Mouse (Mus musculus): ENCODE measurements around the gene Prok1. TPM values are rescaled to one million over a fixed set of nuclear protein-coding genes. Genes with fewer than 3 reads are reported as not detected.

Prok1 gene
- polyA plus RNA-seq, 1 experiment, result 0.53 TPM

DNA sequence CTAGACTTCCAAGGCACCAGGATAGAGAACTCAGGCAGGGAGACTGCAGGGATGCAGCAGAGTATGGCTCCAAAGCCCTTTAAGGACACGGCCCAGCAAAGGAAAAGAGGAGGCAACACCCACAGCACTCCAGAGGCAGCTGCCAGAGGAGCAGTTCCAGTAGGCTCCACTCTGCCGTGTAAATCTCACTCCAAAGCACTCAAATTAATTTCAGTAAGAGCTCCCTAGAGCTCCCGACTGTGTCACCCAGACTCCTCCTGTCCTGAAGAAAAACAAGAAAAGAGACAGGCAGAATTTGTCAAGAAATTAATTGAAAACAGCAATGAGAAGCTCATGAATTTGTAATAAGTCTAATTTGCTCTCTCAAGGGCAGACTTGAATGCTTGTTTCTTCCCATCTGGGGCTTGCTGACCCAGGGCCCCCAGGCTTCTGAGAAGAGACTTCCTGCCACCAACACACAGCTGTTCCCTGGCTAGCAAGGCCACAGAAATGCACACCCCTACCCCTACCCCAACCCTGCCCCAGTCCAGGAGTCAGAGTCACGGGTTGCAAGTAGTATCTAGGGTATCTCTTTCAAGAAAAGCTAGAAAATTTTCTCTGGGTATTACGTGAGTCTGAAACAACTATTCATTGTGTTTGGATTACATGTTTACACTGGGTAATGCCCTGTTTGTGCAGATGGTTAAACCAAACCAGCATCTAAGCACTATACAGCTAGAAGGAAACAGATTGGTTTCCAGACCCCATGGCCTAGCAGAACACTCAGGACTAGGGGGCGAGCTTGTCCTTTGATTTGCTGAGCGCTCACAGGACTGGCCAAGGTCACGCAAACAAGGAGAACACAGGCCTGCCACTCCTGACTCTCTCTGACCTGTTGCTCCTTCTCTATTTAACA lies 21.7 kb upstream of the Prok1 start:
- TF ChIP-seq POLR2A (IDR thresholded peaks at IDR 0.05; ENCODE audit: borderline replicate concordance, extremely low read depth, insufficient read depth, insufficient read length, poor library complexity, severe bottlenecking) (no peak), CTCF (IDR thresholded peaks at IDR 0.05; ENCODE audit: borderline replicate concordance, extremely low read depth, insufficient read depth, insufficient read length) (no peak)
- DNase-seq (ENCODE audit: low read depth), result peak; percentile 73

DNA sequence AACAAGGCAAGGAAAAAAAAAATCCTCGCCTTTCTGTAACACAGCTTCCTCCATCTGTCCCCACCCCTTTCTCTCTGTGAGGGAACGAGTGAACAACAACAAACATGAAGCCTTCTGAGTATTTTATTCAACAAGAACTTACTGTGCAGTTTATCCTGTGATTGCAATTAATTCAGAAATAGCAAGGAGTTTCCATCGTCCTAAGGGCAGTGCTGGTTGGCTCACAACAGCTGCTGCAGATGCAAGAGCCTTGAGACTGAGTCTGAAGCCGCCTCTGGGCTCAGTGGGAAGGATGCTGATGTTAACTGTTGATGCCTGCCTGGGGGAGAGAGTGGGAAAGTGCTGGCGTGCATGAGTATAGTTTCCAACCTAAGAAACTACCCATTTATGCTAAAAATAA lies 18.4 kb upstream of the Prok1 start:
- TF ChIP-seq POLR2A (IDR thresholded peaks at IDR 0.05; ENCODE audit: borderline replicate concordance, extremely low read depth, insufficient read depth, insufficient read length, poor library complexity, severe bottlenecking) (no peak), CTCF (IDR thresholded peaks at IDR 0.05; ENCODE audit: borderline replicate concordance, extremely low read depth, insufficient read depth, insufficient read length) (no peak)
- DNase-seq (ENCODE audit: low read depth), result peak; percentile 39

DNA sequence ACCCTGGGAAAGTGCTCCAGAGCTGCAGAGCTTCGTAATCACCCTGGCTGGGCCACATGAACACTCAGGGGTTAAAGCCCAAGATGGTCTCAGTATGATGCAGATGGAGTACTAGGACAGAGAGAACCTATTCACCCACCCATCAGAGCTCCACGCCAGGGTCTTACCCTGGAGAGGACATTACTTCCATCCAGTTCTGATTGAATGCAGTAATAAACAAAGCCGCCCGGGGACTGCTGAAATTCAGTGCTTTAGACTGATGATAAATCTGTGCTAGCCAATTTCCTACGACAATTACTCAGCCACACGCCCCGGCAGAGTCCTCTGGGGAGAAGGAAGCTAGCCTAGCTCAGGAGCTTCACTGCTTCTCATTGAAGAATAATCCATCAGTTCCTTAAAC lies 17.2 kb upstream of the Prok1 start:
- peak; percentile 11 for DNase-seq (ENCODE audit: low read depth)
- no peak for TF ChIP-seq CTCF (IDR thresholded peaks at IDR 0.05; ENCODE audit: borderline replicate concordance, extremely low read depth, insufficient read depth, insufficient read length)
- TF ChIP-seq POLR2A (IDR thresholded peaks at IDR 0.05; ENCODE audit: borderline replicate concordance, extremely low read depth, insufficient read depth, insufficient read length, poor library complexity, severe bottlenecking), result no peak

GRCm38 (mm10) chr3:107255992-107256391 lies 16.5 kb upstream of the Prok1 start:
- TF ChIP-seq POLR2A (IDR thresholded peaks at IDR 0.05; ENCODE audit: borderline replicate concordance, extremely low read depth, insufficient read depth, insufficient read length, poor library complexity, severe bottlenecking) (no peak), CTCF (IDR thresholded peaks at IDR 0.05; ENCODE audit: borderline replicate concordance, extremely low read depth, insufficient read depth, insufficient read length) (no peak)
- DNase-seq (ENCODE audit: low read depth), result no peak

- DNase-seq (ENCODE audit: low read depth), result no peak
- no peak for TF ChIP-seq POLR2A (IDR thresholded peaks at IDR 0.05; ENCODE audit: borderline replicate concordance, extremely low read depth, insufficient read depth, insufficient read length, poor library complexity, severe bottlenecking)
- no peak for TF ChIP-seq CTCF (IDR thresholded peaks at IDR 0.05; ENCODE audit: borderline replicate concordance, extremely low read depth, insufficient read depth, insufficient read length)
These were observed 14.4 kb upstream of the Prok1 start for GRCm38 (mm10) chr3:107253925-107254324.

DNA sequence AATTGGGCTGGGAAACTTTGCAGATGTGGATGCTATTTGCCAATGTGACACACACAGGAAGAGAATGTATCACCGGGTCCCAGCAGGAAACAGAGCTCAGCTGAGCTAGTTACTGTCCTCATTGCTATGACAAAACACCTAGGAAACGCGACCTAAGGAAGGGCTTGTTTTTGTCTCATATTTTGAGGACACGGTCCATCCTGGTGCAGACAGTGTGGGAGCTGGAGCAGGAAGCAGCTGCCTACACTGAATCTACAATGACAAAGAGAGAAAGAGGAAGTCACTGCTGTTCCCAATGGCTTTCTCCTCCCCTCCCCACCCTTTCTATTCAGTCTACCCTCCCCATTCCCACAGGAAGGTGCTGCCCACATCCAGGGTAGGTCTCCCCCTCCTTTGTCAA lies 12.5 kb upstream of the Prok1 start:
- no peak for DNase-seq (ENCODE audit: low read depth)
- TF ChIP-seq POLR2A (IDR thresholded peaks at IDR 0.05; ENCODE audit: borderline replicate concordance, extremely low read depth, insufficient read depth, insufficient read length, poor library complexity, severe bottlenecking) (no peak), CTCF (IDR thresholded peaks at IDR 0.05; ENCODE audit: borderline replicate concordance, extremely low read depth, insufficient read depth, insufficient read length) (no peak)

DNA sequence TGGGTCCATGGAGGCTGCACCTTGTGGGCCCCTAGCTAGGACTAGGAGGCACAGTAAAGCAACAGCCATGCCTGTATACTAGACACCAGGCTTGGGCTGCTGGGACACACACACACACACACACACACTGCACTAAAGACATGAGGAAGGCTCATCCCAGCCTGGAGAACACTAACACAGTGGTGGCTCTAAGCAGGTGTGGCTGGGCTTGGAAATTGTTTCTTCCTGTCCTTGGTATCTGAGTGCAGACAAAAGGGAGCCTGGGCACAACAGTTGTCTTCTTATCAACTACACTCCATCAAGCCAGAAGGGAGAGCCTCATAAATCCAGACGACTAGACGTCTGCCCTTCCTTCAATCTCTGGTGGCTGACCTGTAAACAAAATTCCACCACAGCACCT lies 10.8 kb upstream of the Prok1 start:
- DNase-seq (ENCODE audit: low read depth), result no peak
- TF ChIP-seq POLR2A (IDR thresholded peaks at IDR 0.05; ENCODE audit: borderline replicate concordance, extremely low read depth, insufficient read depth, insufficient read length, poor library complexity, severe bottlenecking) (no peak), CTCF (IDR thresholded peaks at IDR 0.05; ENCODE audit: borderline replicate concordance, extremely low read depth, insufficient read depth, insufficient read length) (no peak)

DNA sequence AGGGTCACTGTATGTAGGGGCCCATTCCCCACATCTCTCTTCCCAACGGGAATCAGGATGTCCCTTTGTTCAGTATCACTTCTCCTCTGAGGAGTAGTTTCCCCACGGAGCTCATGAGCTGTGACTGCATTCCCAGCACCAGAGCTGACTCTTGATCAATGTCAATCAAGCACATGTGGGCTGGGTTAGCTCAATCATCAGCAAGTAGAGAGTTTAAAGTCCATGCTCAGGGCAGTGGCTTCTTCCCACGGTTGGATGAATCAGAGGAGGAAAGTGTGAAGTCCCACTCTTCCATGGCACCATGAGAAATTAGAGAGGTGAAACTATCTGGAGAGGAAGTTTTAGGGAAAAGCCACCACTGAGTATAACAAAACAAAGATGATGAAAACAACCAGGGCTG lies 9.5 kb upstream of the Prok1 start:
- TF ChIP-seq POLR2A (IDR thresholded peaks at IDR 0.05; ENCODE audit: borderline replicate concordance, extremely low read depth, insufficient read depth, insufficient read length, poor library complexity, severe bottlenecking), result no peak
- DNase-seq (ENCODE audit: low read depth), result no peak

DNA sequence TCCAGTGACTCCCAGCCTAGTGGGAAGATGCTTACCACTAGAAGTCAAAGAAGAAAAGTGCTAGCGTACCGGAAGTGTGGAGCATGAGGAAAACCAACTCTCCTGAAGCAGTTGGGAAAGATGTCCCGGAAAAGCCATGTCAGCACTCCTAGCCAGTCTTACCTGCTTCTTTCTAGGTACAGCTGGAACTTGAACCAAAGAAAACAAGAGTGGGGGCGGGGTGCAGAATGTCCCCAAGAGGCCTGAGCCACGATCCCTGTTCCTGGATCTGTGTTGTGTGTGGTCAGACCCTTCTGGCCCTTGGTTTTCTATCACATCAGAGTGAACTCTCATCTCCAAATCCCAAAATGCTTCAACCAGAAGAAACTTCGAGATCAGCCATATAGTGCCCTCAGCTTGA lies 7.4 kb upstream of the Prok1 start:
- no peak for DNase-seq (ENCODE audit: low read depth)
- no peak for TF ChIP-seq CTCF (IDR thresholded peaks at IDR 0.05; ENCODE audit: borderline replicate concordance, extremely low read depth, insufficient read depth, insufficient read length)
- no peak for TF ChIP-seq POLR2A (IDR thresholded peaks at IDR 0.05; ENCODE audit: borderline replicate concordance, extremely low read depth, insufficient read depth, insufficient read length, poor library complexity, severe bottlenecking)

DNA sequence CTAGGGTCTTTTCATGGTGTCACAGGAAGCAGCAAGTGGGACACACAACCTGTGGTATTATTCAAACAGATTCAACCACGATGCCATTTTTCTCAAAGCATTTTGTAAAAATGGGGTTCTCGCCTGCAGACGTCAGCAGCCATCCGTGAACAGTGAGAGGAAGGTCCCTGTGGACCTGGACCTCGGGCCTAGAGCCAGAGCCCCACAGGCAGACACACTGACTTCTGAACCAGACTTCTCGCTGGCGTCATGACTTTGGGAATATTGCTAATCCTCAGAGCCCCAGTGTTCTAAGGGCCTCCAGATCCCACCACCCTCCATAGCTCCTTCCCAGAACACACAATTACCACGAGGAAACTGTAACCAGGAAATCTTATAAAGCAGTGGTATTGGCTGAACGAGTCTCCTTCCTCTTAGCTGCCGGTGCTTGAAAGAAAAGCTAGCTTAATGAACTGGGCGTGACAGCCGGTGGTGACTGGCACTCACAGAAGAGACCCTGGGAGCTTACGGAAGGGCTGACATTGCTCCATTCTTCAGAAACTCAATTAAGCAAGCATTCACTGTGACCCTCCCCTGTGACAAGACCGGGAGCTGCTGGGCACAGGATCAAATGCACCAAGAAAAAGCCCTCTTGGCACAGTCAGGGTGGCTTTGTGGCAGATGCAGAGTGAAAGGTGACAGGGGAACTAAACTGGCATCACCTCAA lies 2.0 kb upstream of the Prok1 start:
- TF ChIP-seq POLR2A (IDR thresholded peaks at IDR 0.05; ENCODE audit: borderline replicate concordance, extremely low read depth, insufficient read depth, insufficient read length, poor library complexity, severe bottlenecking) (no peak), CTCF (IDR thresholded peaks at IDR 0.05; ENCODE audit: borderline replicate concordance, extremely low read depth, insufficient read depth, insufficient read length) (no peak)
- peak; percentile 87 for DNase-seq (ENCODE audit: low read depth)

DNA sequence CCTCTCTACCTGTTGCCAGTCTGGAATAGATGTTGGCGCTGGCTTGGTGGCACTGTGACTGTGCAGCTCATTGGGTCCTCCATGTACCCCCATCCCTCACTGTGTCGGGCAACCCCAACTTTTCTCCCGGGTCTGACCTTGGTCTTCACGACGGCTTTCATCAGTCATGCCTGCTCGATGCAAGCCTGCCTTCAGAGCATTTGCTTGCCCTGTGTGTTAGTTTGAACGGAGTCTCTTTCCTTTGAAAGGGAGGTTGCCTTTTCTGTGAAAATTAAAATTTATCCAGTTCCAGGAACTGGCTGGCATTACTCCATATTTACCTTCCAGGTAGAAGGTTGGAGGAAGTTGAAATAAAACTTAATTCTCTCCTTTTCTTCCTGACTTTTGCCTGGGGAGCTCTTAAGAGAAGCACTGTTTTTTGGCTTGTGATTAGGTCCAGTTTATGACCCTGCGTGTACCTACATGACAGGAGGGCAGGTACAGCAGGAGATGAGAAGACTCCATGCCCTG lies 981 bp downstream of the Prok1 start:
- no peak for TF ChIP-seq CTCF (IDR thresholded peaks at IDR 0.05; ENCODE audit: borderline replicate concordance, extremely low read depth, insufficient read depth, insufficient read length)
- TF ChIP-seq POLR2A (IDR thresholded peaks at IDR 0.05; ENCODE audit: borderline replicate concordance, extremely low read depth, insufficient read depth, insufficient read length, poor library complexity, severe bottlenecking), result no peak
- no peak for DNase-seq (ENCODE audit: low read depth)

Data from brain, embryonic 14.5 days (tissue).